Mouse (Mus musculus): Measurements from ENCODE around the gene Zfp1.
A peak's percentile ranks its signal among the peaks of the same experiment; 100 is the strongest.
"Not testable (repeated sequence)": the region's sequence is repeated elsewhere in the genome, so short reads cannot be mapped to it uniquely, and the experiment has no call there.

Zfp1 gene

DNA sequence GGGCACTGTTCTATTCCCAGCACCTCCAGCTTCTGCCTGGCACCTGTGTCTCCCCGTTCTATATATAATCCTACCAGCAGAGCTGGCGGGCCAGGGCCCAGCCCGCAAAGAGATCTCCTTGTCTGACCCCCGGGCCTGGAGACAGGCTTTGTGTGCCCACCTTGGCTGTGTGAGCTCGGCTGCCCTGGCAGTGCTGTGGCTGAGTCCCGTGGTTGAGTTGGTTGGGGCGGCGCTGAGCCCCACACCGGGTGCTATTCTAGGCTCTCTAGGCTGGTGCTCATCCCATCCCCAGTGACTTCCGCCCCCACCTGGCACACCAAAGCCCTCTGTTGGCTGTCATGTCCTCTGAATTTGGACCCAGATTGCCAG is 18.4 kb upstream of the Zfp1 start:
- no peak for DNase-seq (ENCODE audit: extremely low read depth, low read depth, low spot score)

DNA sequence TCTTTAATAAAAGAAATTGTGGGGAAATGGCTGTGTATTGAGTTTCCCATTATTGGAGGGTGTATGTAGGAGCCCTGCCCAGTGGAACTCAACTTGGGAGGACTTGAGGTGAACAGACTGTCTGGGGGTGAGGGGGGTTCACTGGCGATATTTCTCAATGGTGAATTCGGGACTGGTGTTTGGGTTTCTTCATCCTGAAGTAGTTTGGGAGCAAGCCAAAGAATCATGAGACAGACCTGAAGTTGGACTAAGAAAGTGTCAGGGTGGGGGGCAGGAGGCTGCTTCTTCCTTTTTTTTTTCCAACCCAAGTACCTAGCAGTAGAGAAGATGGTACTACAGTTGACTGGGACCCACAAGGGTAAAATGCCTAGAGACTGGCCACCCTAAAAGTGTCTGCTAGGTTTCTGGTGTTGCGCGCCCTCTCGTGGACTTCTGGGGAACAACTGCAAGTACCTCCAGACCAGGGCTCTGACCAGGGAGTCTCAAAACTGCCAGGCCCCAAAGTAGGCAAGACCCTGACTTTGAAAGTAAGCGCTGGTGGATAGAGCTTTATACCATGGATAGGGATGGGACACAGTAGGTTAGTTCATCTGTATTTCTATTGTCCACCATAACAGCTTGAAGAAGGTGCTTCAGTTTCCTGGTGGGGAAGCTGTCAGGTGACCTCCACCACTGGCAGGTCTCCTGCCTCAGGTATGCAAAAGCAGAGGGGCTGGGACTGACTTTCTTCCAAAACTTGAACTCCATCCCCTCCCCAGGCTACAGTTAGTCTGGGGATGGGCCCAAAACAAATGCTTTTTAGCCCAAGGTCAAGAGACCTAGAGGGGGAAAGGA is 17.3 kb upstream of the Zfp1 start:
- DNase-seq (ENCODE audit: extremely low read depth, low read depth, low spot score), result no peak

DNA sequence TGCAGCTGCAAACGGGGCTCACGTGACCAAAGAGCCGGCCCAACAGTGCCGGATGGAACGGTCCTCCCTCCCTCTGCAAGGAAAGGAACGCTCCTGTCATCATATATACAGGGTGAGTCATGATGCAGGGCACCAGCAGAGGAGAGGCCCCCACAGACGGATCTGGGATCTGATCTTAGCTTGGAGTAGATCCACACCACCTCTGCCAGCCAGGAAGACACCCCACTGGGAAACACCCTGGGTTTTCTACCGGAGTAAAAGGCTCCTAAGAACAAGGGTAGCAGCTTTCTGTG is 16.7 kb upstream of the Zfp1 start:
- DNase-seq (ENCODE audit: extremely low read depth, low read depth, low spot score), result no peak

DNA sequence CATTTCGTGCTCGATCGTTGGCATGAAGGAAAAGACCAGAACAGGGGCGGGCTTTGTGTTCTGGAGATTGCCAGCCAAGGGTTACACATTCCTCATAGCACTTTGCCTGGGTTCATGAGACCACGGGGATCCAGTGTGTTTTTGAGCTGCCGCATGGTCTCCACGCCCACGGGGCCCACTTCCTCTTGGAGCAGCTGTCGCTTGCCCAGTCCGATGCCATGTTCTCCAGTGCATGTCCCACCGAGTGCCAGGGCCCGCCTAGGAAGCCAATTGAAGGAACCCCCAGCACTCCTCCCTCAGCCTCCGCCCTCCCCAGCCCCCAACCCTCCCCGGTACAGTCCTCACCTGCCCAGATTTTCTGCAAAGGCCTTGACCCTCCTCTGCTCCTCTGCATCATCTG is 16.3 kb upstream of the Zfp1 start:
- no peak for DNase-seq (ENCODE audit: extremely low read depth, low read depth, low spot score)

DNA sequence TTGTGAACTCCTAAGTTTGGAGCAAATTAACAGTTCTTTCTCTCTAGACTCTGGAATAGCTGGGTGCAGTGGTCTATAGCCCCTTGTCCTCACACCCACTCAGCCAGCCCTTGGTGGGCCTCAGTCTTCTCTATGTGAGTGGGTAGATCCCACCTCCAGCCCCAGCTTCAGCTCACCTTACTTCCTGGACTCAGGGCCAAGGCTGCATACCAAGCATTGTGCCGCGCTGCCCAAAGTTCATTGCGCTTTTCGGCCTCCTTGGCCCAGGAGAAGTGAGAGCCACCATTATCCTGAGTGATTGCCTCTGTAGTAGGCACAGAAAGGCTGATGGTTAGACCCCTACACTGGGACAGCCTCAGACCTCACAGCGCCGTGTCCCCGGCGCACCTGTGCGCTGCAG is 15.3 kb upstream of the Zfp1 start:
- no peak for DNase-seq (ENCODE audit: extremely low read depth, low read depth, low spot score)

DNA sequence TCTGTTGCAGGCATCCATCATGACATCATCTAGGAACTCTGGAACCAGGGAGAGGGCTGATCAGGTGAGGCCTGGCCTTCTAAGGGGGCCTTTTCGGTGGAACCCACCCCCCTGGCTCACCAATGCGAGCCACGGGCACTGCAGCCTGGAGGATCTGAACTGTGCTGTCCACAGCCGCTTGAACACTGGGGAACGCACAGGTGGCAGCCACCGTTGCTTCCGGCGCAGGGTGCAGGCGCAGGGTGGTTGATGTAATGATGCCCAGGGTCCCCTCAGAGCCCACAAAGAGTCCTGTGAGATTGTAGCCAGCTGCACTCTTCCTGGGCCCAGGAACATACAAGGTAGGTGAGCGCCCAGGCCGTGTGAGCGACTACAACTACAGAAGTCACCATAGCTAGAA is 14.8 kb upstream of the Zfp1 start:
- DNase-seq (ENCODE audit: extremely low read depth, low read depth, low spot score), result no peak

DNA sequence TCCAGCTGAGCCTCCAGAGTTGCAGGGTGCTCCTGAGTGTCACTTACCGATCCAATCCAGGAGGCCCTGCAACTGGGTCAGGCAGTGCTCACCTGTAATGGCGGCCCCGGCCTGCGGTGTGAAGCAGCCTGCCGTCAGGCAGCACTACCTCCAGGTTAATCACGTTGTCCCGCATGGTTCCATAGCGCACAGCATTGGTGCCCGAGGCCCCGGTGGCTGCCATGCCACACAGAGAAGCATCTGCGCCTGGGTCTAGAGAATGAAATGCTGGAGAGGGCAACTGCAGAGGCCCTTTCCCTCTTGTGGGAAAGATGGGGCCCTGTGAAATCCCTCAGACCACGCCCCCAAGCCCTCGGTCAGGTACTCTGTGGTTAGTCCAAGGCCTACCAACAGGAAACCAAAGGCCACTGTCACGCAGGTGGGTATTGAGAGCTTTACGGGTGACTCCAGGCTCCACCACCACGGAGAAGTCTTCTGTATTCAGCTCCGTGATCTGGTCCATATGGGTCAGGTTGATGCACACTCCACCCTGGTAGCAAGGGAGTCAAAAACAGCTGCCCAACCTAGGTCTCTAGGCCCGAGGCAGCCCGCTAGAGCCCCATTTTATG is 14.2 kb upstream of the Zfp1 start:
- no peak for DNase-seq (ENCODE audit: extremely low read depth, low read depth, low spot score)

DNA sequence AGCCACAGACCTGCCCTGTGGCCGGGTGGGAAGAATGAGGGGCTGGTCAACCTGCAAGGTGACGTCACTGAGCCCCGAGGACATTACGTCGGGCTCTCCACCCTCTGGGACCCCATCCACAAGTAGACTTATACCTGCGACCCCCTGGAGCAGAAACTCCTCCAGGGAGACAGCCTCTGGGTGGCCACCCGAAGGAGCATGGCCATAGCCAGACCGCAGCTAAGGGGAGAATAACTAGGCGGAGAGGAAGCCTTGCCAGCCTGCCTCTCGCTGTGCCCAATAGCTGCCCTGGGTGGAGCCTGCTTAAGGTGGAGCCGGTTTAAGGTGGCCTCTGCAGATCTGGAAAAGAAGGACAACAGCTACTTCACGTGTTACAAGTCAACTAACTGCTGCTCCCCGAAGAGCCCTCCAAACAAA is 13.1 kb upstream of the Zfp1 start, which contains the start of gene Ldhd:
TSS of gene Ldhd (minus strand) at position 270 of the 417 bp plus-strand sequence.
- no peak for DNase-seq (ENCODE audit: extremely low read depth, low read depth, low spot score)

DNA sequence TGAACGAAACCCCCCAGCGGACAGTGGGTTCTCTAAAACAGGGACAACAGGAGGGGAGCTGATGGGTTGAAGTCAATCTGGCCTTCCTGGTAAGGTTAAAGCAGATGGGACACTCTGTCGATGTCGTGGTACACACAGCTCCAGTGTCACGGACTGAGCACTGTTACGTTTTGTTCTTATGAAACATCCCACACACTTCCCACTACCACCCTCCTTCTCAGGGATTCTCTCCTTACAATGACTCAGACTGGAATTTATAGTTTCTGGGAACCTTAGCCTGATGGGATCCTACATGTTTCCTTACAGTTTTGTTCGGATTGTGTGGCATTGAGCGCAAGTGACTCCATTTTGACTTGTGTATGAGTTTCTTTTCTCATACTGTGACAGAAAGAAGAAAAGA is 11.6 kb upstream of the Zfp1 start:
- DNase-seq (ENCODE audit: extremely low read depth, low read depth, low spot score), result no peak

DNA sequence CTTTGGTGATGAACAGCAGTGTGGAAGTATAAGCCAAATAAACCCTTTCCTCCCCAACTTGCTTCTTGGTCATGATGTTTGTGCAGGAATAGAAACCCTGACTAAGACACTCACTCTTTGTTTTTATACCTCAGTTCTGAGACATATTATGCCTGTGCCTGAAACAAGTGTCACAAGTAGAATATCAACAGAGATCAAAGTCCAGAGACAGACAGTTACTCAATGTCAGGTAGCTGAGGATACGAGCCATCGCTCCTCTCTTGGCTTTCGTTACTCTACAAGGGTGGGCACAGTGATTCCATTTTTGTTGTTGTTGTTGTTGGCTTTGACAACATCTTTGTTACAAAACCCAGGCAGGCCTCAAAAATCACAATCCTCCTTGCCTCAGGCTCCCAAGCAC is 10.2 kb upstream of the Zfp1 start:
- no peak for DNase-seq (ENCODE audit: extremely low read depth, low read depth, low spot score)

DNA sequence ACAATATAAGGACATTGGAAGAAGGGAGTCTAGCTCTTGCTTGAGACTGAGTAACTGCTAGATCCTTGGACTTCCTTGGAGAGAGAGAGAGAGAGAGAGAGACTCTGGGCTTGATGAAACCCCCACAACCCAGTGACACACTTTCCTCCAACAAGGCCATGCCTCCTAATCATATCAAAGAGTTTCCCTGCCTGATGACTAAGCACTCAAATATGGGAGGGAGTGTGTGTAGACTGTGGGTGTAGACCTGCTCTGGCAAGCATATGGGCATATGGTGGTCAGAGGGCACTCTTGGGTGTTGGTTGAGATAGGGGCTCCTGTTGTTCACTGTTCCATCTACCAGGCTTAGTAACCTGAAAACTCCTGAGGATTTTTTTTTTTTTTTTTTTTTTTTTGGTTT is 5.1 kb upstream of the Zfp1 start:
- no peak for DNase-seq (ENCODE audit: extremely low read depth, low read depth, low spot score)

DNA sequence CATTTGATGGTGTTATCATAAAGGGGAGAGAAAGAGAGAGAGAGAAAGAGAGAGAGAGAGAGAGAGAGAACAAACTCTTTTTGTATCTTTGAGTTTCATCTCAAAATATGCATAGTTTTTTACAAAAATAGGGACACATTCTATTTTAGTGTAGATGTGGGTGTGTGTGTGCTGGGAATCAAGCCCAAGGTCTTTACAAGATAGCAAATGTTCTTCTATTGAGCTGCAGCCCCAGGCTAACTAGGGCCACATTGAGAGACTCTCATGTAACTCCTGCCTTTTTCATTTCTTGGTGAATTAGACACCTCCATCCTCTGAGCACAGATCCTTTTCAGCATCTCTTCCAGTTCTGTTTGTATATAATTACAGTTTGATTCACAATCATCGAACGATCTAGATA is 2.1 kb upstream of the Zfp1 start:
- no peak for DNase-seq (ENCODE audit: extremely low read depth, low read depth, low spot score)

DNA sequence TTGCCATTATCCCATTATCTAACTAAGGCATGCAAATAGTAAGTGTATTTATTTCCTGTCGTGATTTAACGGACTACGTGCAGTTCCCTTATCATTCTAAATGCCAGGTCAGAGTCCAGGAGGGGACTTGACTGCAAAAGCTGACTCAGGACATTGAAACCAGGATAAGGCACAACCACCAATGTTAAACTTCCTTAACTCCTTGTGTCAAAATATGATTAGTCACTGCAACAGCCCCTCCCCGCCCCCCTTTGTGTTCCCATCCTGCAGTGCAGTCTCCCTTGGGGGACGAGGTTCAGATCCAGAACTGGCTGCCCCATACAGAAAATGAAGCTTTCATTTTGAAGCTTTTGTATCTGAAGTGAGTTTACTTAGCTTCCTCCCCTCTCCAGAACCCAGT is 705 bp upstream of the Zfp1 start:
- no peak for DNase-seq (ENCODE audit: extremely low read depth, low read depth, low spot score)

DNA sequence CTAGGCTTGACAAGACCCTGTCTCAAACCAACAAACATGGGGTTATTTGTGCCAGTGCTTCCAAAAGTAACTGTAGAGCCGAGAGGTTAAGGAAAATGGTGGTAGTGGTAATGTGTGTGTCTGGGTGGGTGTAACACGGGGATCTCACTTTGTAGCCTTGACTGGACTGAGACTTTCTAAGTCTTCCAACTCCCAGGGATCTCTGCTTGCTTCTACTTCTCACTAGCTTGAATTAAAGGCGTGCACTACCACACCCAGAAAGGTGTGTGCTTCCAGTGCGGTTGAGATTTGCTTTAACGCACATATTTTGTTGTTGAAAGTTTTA is 300 bp upstream of the Zfp1 start:
- no peak for DNase-seq (ENCODE audit: extremely low read depth, low read depth, low spot score)

DNA sequence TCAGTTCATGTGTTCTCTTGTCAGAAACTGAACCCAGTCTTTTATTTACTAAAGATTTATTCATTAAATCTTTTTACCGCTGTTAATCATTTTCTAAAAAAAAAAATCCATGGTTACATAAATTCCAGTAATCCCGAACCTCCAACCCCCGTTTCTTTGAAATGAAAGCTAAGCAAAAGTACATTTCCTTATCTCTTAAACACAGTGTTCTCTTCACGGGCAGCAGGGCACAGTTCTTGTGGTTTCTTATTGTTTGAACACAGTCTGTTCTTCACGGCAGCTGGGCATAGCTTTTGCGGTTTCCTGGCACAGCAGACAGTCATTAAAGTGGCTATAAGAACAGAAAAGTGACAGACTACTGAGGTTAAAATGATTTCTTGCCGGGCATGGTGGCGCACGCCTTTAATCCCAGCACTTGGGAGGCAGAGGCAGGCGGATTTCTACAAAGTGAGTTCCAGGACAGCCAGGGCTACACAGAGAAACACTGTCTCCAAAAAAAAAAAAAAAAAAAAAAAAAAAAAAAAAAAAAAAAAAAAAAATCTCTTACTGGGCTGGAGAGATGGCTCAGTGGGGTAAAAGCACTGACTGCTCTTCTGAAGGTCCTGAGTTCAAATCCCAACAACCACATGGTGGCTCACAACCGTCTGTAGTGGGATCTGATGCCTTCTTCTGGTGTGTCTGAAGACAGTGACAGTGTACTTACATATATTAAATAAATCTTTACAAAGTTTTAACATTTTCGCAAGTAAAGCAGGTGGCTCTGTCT is 1.3 kb downstream of the Zfp1 start:
- DNase-seq (ENCODE audit: extremely low read depth, low read depth, low spot score), result not testable (repeated sequence)

DNA sequence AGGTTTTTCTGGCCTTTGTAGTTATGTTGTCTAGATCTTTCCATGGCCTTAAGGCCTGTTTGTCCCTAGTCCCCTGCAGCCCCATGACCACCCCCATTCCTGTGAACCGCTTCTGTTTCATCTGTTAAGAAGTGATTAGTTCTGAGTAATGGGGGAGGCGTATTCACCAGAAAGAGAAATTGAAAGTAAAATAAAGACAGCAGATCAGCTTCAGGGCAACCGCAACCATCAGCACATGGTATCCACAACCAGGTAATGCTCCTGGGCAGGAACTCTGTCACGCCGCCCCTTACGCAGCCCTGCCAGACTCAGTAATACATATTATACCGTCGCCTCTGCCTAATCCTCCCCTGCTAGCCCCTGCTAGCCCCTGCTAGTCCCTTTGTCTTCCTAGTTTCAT is 2.5 kb downstream of the Zfp1 start:
- no peak for DNase-seq (ENCODE audit: extremely low read depth, low read depth, low spot score)

DNA sequence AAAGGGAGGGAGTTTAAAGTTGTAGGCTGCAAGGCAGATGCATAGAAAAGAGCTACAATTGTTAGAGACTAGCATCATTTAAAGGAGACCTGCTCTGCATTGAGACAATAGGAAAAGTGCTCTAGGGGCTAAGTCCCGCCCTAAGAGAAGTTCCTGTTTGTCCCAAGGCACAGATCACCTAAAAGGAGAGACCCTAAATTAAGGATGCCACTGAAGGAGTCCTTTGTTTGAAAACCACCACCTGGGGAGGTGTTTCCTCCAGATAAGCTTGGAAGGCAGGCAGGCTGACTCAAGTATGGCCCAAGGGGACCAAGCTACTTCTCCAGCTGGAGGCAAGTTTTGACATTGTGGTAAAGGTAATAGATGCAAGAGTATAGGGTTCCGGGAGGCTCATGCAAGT is 5.6 kb downstream of the Zfp1 start:
- DNase-seq (ENCODE audit: extremely low read depth, low read depth, low spot score), result no peak

DNA sequence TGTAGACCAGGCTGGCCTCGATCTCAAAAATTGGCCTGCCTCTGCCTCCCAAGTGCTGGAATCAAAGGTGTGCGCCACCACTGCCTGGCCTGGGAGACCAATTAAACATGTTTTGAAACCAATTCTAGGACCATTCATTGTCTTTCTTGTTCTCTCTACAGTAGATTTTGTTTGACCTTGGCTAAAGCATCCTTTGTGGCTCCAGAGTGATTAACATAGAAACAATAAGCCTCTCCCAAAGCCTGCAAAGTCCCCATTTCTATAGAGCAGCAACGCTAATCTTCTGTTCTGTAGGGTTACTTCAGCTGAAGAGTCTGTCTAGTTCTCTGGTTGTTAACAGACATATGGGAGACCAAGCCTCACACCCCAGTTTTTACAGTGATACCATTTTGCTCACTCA is 7.5 kb downstream of the Zfp1 start:
- DNase-seq (ENCODE audit: extremely low read depth, low read depth, low spot score), result no peak

DNA sequence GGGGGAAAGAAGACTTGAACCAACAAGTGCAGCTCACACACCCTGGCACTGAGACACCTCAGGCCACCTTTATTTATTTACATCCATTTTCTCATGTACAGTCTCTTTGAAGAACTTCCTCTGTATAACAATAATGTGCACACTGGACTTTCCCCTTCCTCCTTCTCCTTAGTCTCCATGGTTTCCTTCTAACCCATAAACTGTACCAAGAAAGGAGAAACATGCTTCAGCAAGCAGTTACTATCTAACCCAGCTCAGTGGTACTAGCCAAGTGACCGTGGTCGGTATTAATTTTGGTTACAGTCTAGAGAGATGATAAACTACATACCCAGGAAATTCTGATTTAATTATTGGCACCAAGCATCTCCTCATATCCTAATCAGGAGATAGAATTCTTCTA is 10.3 kb downstream of the Zfp1 start:
- no peak for DNase-seq (ENCODE audit: extremely low read depth, low read depth, low spot score)

DNA sequence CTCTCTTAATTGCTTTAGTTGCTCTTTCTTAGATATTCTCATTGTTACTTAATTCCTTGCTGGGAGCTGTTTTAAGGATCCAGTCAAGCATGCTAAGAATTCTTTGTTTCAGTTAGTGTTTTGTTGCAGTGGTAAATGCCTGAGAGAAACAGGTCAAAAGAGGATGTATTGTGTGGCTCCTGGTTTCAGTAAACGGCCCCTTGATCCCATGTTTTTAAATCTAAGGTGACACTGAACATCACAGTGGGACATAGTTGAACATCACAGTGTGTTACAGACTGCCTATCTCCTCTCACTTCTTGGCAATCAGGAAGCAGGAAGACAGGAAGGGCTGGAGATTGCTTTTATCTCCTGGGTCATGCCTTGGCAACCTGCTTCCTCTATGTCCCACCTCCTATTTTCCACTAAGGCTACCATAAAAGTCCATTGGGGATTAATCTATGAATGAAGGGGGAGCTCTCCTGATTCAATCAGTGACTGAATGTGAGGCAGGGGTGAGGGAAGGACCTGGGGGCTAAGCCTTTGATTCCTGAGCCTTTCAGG is 14.2 kb downstream of the Zfp1 start:
- DNase-seq (ENCODE audit: extremely low read depth, low read depth, low spot score), result no peak

DNA sequence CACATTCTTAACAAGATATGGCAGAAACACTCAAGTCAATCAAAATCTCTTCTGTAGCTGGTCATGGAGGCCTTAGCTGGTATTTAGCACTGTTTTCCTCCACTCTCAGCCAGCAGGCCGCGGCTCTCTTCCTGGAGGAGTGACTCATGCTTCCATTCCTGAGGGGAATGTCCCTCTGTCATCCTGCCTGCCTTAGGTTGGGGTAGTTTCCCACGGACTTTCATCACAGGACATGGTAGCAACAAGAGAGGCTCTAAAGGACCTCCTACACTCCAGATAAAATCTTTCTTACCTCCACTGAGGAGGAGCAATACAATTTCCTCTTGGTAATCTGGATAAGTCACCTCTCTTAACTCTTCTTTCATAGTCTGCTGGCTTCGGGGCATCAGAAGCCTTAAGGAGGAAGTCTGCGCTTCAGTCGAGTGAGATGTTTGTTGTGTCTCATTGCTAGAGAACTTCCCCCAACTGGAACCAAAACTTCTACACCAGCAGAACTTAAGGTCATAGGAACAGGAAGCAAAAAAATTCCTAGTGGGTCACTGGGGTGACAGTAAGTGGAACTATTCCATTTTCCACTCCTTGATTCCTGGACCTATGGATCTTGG is 15.7 kb downstream of the Zfp1 start:
- DNase-seq (ENCODE audit: extremely low read depth, low read depth, low spot score), result peak; percentile 91

DNA sequence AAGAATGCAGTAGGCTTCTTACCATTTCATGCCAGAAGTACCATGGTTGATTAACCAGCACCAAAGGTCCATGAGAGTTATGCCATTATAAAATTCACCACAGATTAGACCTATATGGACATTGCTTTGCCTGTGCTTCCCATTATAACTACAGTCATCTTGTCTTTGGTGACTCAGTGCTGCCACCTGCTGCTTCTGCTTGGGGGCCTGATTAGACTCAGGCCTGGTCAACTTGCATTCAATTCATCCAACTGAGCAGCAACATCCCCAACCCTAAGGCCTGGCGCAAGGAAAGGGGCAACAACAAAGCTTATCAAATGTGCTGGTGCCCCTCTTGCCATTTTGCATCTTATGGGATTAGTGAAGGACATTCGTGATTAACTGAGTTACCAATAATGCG is 19.3 kb downstream of the Zfp1 start:
- no peak for DNase-seq (ENCODE audit: extremely low read depth, low read depth, low spot score)
